Mouse (Mus musculus): ENCODE results near the gene Rnf145. TPM values are rescaled to one million over a fixed set of nuclear protein-coding genes. Genes with fewer than 3 reads are reported as not detected.

Gene Rnf145
- polyA plus RNA-seq, 1 experiment from 2014 or later: 30.5 TPM

DNA sequence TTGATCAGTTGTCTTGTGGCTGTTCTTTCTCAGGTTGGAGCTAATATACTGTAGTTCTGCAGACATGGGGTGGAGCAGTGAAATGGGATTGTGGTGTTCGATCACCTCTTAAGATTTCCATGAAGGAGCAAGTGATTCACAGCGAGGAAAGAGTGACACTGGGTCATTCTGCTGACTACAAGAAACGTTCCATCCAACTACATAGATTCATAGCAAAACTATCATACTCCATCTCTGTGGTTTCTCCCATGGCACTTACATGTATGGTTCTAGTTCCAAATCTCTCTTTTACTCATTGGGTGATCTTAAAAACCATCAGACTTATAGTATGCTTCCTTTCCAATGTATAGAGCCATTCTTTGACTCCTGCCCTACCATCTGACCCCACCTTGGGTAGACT is 14.0 kb upstream of the Rnf145 start:
- H3K9me3 ChIP-seq (ENCODE audit: control insufficient read depth, low read length): no peaks in the 10 kb centered on the region
- H3K4me3 ChIP-seq (ENCODE audit: low read depth, low read length): no peak overlapping the region
- no peaks in the 10 kb centered on the region for H3K36me3 ChIP-seq (ENCODE audit: control insufficient read depth, insufficient read depth, low read length)
- no peak for ATAC-seq (ENCODE audit: low FRiP score, low TSS enrichment)
- H3K27ac ChIP-seq (replicated peaks): no peak overlapping the region
- DNase-seq (ENCODE audit: low spot score): no peak
- H3K9ac ChIP-seq (ENCODE audit: low read length): no peak overlapping the region
- TF ChIP-seq EP300 (optimal IDR thresholded peaks at IDR 0.05) (no peak), CTCF (IDR thresholded peaks at IDR 0.05; ENCODE audit: low read depth) (no peak)
- no peak overlapping the region for H3K4me2 ChIP-seq (replicated peaks; ENCODE audit: low read depth)
- WGBS: 86% methylated on average over 3 of the region's 3 CpGs
- H3K27me3 ChIP-seq (ENCODE audit: control insufficient read depth, insufficient read depth, low read length): no peaks in the 10 kb centered on the region
- no peaks in the 10 kb centered on the region for H3K4me1 ChIP-seq (replicated peaks; ENCODE audit: control insufficient read depth, insufficient read depth)

DNA sequence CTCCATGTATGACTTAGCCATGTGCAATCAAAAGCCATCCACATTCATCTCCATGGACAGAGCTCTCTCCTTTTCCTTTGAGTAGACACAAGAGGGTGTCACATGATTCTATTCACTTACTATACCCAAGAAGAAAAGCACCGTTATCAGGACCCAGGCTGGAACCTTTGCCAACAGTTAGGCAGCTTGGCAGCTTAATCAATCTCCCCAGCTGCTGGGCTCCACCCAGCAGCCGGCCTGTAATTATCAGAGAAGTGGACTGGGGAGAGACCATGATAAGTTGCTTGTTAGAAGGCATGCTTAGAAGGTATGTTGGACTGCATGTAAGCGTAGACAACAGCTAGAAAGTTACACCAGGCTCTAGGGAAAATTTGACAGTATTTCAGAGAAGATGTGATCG is 9.9 kb upstream of the Rnf145 start:
- no peak for TF ChIP-seq EP300 (optimal IDR thresholded peaks at IDR 0.05)
- TF ChIP-seq CTCF (IDR thresholded peaks at IDR 0.05; ENCODE audit: low read depth): no peak
- 41% methylated on average over 4 of the region's 4 CpGs for WGBS
- no peak overlapping the region for H3K4me3 ChIP-seq (ENCODE audit: low read depth, low read length)
- no peak overlapping the region for H3K4me2 ChIP-seq (replicated peaks; ENCODE audit: low read depth)
- H3K4me1 ChIP-seq (replicated peaks; ENCODE audit: control insufficient read depth, insufficient read depth): no peaks in the 10 kb centered on the region
- H3K27ac ChIP-seq (replicated peaks): no peak overlapping the region
- H3K27me3 ChIP-seq (ENCODE audit: control insufficient read depth, insufficient read depth, low read length): no peaks in the 10 kb centered on the region
- no peaks in the 10 kb centered on the region for H3K36me3 ChIP-seq (ENCODE audit: control insufficient read depth, insufficient read depth, low read length)
- H3K9me3 ChIP-seq (ENCODE audit: control insufficient read depth, low read length): no peaks in the 10 kb centered on the region
- ATAC-seq (ENCODE audit: low FRiP score, low TSS enrichment) (no peak), DNase-seq (ENCODE audit: low spot score) (peak; percentile 57)
- no peak overlapping the region for H3K9ac ChIP-seq (ENCODE audit: low read length)

DNA sequence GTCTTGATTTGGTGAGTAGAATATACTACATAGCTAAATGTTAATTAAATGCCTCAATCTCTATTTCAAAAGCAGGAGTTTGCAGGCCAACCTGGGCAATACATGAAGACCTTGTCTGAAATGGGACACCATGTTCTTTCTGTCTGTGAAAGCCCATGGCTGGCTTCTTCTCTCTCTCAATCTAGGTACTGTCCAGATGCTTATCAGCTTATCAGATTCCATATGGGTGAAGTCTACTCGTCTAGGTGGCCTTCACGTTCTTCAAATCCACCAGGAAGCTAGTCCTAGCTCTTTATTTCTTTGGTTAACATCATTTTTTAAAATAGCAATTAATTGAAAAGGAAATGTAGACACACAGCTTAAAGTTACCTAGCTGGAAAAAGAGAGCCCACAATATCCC is 8.9 kb upstream of the Rnf145 start:
- Histone ChIP-seq H3K9me3 (ENCODE audit: control insufficient read depth, low read length) (no peaks in the 10 kb centered on the region), H3K36me3 (ENCODE audit: control insufficient read depth, insufficient read depth, low read length) (no peaks in the 10 kb centered on the region), H3K27me3 (ENCODE audit: control insufficient read depth, insufficient read depth, low read length) (no peaks in the 10 kb centered on the region), H3K9ac (ENCODE audit: low read length) (no peak overlapping the region), H3K27ac (replicated peaks) (no peak overlapping the region), H3K4me3 (ENCODE audit: low read depth, low read length) (no peak overlapping the region), H3K4me1 (replicated peaks; ENCODE audit: control insufficient read depth, insufficient read depth) (no peaks in the 10 kb centered on the region), H3K4me2 (replicated peaks; ENCODE audit: low read depth) (no peak overlapping the region)
- TF ChIP-seq EP300 (optimal IDR thresholded peaks at IDR 0.05) (no peak), CTCF (IDR thresholded peaks at IDR 0.05; ENCODE audit: low read depth) (no peak)
- ATAC-seq (ENCODE audit: low FRiP score, low TSS enrichment) (no peak), DNase-seq (ENCODE audit: low spot score) (no peak)
- 81% methylated on average over 2 of the region's 2 CpGs for WGBS

DNA sequence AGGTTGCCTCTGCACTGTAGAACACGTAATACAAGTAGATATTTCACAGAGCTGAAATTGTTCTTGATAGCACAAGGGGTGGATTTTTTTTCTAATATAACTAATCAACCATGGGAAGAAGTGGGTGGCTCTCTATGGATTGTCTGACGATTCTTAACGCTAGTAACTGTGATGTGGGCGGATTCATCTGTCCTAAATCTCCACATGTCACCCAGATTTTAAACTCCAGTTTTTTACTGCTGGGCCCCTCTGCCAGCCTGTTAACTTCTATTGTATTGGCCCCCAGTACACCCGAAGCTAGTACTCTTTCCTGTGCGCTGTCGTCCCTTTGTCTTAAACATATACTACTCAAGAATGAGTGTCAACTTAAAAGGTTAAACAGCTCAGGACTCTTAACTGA is 8.4 kb upstream of the Rnf145 start:
- no peak overlapping the region for H3K27ac ChIP-seq (replicated peaks)
- no peaks in the 10 kb centered on the region for H3K4me1 ChIP-seq (replicated peaks; ENCODE audit: control insufficient read depth, insufficient read depth)
- H3K4me3 ChIP-seq (ENCODE audit: low read depth, low read length): no peak overlapping the region
- no peak for DNase-seq (ENCODE audit: low spot score)
- H3K9ac ChIP-seq (ENCODE audit: low read length): no peak overlapping the region
- H3K9me3 ChIP-seq (ENCODE audit: control insufficient read depth, low read length): no peaks in the 10 kb centered on the region
- no peaks in the 10 kb centered on the region for H3K27me3 ChIP-seq (ENCODE audit: control insufficient read depth, insufficient read depth, low read length)
- H3K36me3 ChIP-seq (ENCODE audit: control insufficient read depth, insufficient read depth, low read length): no peaks in the 10 kb centered on the region
- ATAC-seq (ENCODE audit: low FRiP score, low TSS enrichment): no peak
- no peak for TF ChIP-seq EP300 (optimal IDR thresholded peaks at IDR 0.05)
- TF ChIP-seq CTCF (IDR thresholded peaks at IDR 0.05; ENCODE audit: low read depth): no peak
- WGBS: 80% methylated on average over 7 of the region's 7 CpGs
- H3K4me2 ChIP-seq (replicated peaks; ENCODE audit: low read depth): no peak overlapping the region

DNA sequence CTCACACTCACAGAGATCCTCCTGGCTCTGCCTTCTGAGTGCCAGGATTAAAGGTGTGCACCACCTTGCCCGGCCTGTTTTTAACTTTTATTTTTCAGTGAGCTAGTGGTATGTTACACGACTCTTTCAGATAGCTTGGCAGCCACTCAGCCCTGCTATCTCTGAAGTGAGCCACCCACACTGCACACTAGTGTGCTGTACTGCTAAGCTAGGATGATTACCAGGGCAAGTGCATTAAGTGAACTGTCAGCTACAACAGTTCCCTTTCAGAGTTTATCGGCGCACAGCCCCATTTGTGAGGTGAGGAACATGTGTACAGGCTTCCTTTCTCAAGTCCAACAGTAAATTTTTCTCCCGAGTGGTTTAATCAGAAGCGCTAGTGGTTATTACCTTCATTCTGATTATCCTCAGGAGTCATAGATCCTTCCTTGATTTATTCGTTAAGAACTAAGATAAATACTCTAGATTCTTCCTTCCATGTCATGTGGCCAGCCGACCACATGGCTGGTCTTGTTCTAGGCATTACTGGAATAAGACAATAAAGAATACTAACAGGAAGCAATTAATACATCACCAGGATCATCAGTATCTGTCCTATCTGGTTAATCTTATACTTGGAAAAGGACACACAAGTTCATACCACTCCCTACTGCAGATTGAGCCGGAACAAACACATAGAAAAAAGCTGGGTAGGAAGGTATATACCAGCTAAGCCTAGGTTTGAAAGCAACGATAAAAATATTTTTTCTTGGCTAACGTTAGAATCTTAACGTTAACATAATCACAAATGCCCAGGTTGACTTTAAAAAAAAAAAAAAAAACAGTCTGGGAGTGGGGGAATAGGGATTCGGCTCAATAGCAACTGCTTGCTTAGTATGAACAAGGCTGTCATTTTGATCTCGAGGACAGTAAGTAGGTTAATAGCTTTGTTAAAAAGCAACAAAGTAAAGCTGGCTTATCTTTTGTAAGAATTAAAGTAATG is 6.4 kb upstream of the Rnf145 start:
- Histone ChIP-seq H3K4me3 (ENCODE audit: low read depth, low read length) (no peak overlapping the region), H3K36me3 (ENCODE audit: control insufficient read depth, insufficient read depth, low read length) (no peaks in the 10 kb centered on the region), H3K4me2 (replicated peaks; ENCODE audit: low read depth) (no peak overlapping the region), H3K27me3 (ENCODE audit: control insufficient read depth, insufficient read depth, low read length) (no peaks in the 10 kb centered on the region), H3K9ac (ENCODE audit: low read length) (no peak overlapping the region), H3K4me1 (replicated peaks; ENCODE audit: control insufficient read depth, insufficient read depth) (no peaks in the 10 kb centered on the region), H3K27ac (replicated peaks) (no peak overlapping the region), H3K9me3 (ENCODE audit: control insufficient read depth, low read length) (no peaks in the 10 kb centered on the region)
- 52% methylated on average over 14 of the region's 14 CpGs for WGBS
- TF ChIP-seq CTCF (IDR thresholded peaks at IDR 0.05; ENCODE audit: low read depth) (no peak), EP300 (optimal IDR thresholded peaks at IDR 0.05) (no peak)
- DNase-seq (ENCODE audit: low spot score) (no peak), ATAC-seq (ENCODE audit: low FRiP score, low TSS enrichment) (no peak)

DNA sequence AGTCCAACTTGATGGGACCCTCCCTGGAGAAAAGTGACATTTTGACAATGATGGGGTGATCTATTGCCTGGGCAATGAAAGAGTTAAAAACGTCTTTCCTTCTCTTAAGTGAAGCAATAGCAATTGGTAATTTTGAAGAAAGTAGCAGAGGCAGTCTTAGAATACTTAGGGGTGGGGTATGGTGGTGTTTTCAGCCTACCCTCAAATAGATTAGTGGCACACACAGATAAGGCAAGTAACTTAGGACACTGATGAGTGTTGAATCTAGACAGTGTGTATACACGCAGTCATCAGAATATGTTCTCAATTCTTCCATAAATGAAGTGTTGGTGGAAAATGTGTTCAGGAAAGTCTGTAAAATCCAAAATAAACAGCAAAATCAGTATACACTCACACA is 5.7 kb upstream of the Rnf145 start:
- Histone ChIP-seq H3K27ac (replicated peaks) (no peak overlapping the region), H3K9ac (ENCODE audit: low read length) (no peak overlapping the region), H3K4me3 (ENCODE audit: low read depth, low read length) (no peak overlapping the region), H3K4me1 (replicated peaks; ENCODE audit: control insufficient read depth, insufficient read depth) (0 out of 2 replicates have a peak, but pooled peaks cover under 1% of the 10 kb centered on the region), H3K36me3 (ENCODE audit: control insufficient read depth, insufficient read depth, low read length) (no peaks in the 10 kb centered on the region), H3K9me3 (ENCODE audit: control insufficient read depth, low read length) (no peaks in the 10 kb centered on the region), H3K4me2 (replicated peaks; ENCODE audit: low read depth) (no peak overlapping the region), H3K27me3 (ENCODE audit: control insufficient read depth, insufficient read depth, low read length) (no peaks in the 10 kb centered on the region)
- ATAC-seq (ENCODE audit: low FRiP score, low TSS enrichment) (no peak), DNase-seq (ENCODE audit: low spot score) (no peak)
- WGBS: 54% methylated on average over 2 of the region's 2 CpGs
- TF ChIP-seq CTCF (IDR thresholded peaks at IDR 0.05; ENCODE audit: low read depth) (no peak), EP300 (optimal IDR thresholded peaks at IDR 0.05) (no peak)
